Mouse (Mus musculus): ENCODE measurements around the gene Pax6.

The Pax6 gene

DNA sequence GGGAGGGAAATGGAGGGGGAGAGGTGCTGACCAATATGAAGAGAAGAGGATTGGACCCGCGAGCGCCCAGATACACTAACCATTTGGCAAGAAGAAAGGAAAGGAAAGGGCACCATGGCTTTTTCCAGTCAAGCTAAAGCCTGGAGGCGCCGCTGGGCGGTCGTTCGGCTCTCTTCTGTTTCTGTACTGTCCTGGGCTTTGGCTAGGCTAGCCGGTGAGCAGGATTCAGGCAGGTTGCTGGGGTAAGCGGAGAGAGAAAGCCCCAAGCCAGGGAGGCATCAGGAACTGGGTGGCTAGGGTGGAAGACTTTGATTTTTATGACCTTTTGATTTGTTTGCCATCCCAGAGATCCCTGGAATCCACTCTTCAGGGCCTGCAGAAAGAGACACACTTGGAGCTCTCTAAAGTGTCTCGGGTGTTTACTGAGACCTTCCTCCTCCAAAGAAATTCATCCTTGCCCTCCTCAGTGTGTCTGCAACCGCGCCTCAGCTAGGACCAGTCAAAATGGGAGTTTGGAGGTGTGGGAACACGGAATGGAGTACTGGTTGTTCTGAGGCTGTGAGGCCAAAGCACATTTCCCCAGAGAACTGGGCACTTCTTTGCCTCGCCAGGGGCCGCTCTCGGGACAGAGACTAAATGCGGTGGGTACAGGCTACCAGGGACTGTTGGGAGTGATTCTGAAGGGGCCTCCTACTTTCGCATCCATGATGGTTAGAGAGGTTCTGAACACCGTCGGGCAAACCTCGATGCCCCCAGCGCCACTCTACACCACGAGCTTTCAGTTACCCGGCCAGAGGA, 3.3 kb downstream of the Pax6 start:
- no peak for DNase-seq

DNA sequence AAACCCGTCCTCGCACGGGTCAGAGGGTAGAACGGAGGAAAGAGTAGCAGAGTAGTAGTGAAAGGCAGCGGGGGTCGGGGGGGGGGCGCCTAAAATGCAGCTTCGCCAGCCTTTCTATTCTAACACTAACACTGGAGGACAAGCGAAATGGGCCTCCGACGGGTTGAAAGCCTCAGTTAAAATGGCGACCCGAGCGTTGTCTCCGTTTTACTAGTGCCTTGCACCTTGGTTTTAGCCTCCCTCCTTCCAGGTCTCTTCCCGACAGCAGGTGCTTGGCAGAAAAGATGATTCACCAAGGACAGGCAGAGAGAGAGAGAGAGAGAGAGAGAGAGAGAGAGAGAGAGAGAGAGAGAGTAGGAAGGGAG, 3.9 kb downstream of the Pax6 start:
- DNase-seq = no peak

DNA sequence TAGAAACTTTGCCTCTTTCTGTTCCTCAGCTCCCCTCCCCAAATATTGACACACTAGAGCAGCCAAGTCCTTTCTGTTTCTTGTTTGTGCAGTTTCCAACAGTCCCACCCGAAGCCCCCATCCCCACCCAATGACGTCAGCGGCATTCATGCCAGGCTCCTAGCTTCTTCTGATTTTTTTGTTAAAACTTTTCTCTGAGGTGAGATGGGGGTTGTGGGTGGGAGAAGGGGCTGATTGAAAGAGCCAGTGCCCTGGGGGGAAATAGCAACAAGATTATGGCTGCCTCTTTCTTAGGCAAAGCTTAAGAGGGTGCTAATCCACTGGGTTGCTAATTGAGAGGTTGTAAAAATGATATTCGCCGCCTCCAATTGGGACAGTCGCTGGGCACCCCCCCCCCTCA, 4.4 kb downstream of the Pax6 start:
- no peak for DNase-seq

DNA sequence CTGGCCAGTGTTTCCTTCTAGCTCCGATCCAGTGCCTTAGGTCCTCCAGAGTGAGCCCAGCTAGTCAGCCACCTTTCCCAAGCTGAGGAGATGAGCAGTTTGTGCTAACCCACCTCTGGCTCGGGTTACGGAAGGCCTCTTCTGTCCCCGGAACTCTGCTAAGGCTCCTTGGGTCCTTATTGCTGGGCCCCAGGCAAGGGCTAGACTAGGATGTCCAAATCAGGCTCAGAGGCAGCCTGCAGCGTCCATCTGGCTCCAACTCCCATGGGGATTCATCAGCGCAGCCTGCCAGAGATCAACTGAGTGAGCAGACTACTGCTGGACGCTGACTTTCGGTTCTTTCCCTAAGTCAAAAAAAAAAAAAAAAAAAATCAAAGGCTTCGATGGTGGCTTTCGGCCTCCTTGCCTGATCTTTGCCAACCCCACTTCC, 4.9 kb downstream of the Pax6 start:
- no peak for DNase-seq

DNA sequence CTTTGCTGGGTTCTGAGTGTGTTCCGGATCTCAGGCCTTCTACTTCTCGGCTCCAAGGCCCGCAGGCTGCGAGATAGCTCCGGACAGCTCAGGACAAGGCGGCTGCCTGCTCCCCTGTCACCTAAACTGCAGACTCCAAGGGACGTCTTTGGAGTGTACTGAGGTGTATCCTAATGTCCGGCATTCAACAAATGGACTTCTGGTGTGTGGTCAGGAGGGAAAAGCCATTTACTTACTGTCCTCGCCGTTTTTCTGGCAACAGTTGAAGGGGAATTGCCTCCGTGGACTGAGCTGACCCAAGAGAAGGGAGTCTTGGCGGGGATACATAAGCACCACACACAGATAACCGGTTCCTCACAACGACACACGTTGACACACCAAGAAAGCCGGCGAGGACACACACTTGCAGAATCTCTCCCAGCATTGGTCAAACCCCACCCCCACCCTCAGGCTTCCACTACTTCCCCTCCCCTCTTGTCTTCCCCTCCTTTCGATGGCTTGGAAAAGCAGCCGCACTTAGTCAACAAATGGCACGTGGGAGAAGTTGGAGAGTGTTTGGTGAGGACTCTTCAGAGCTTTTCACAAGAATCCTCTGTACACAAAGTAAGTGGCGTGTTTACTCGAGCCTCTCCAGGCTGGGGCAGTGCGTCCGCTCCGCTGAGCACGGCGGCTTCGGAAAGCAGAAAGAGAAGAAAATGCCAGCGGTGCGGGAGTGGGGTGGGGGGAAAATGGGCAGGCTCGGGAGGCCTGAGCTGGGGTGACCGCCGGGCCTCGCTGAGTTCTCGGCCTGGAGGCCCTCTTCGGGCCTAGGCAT, 5.6 kb downstream of the Pax6 start:
- peak; percentile 37 for DNase-seq

DNA sequence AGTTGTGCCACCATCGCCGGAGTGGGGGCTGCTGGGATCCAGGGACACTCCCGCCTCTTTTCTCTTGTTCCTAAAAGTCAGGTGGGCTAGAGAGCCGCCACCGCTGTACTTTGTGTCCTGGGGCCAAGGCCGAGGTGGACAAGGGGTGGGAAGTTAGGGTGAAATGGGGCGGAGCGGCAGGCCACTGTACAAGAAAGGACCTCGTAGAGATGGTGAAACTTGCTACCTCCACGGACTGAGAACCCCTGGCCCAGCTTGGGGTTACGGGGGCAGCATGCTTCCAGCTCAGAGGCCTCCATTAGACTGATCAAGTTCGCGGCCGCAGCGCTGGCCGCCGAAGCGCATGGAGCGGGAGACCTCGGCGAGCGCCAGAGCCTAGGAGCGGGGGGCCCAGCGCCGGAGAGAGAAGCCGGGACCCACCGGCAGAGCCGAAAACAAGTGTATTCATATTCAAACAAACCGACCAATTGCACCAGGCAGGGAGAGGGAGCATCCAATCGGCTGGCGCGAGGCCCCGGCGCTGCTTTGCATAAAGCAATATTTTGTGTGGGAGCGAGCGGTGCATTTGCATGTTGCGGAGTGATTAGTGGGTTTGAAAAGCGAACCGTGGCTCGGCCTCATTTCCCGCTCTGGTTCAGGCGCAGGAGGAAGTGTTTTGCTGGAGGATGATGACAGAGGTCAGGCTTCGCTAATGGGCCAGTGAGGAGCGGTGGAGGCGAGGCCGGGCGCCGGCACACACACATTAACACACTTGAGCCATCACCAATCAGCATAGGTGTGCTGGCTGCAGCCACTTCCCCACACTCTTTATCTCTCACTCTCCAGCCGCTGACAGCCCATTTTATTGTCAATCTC, 6.4 kb downstream of the Pax6 start:
- no peak for DNase-seq

DNA sequence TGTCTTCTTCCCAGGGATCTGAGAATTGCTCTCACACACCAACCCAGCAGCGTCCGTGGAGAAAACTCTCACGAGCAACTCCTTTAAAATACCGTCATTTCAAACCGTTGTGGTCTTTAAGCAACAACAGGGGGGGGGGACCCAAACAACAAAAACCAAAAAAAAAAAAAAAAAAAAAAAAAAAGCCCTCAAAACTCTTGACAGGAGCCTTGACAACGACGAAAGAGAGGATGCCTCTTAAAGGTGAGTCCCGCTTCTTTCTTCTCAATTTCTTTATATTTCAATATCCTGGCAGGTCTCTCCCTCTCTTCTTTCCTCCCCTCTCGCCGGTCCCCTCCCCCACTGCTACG, 7.0 kb downstream of the Pax6 start:
- DNase-seq = no peak

DNA sequence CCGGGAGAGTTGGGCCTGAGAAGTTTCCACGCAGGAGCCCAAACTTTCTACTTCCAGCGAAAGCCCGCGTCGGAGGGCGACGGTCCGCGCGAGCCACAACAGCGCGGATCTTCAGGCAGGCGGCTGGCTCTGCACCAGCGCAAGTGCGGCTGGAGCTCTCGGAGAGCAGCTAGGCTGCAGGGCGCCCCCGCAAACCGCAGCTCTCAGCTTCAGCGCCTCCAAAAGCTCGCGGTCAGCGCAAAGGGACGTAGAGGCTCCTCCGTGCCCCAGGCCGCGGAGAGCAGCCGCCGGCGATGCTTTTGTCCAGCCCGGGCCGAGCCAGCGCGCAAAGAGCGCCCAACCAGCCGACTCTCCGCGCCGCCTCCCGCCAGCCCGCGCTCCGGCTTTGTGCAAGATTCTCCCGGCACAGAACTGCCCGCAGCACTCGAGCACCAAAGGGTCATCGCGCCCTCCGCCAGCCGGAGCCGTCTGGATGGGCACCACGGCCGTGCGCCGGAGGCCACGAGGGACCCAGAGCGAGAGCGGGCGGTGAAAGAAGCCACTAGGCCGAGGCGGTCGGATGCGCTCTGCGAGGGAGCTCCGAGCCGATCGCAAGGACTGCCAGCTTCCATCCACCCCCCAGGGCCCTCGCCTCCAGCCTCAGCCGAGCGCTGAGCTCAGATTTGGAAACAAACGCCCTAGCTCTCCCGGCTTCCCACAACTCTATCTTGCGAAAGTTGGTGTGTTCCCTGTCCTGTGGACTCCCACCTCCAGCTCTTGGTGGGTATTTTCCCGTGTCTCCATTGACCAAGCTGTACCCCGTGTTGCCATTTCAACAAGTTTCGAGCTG, 7.6 kb downstream of the Pax6 start:
- DNase-seq = no peak

DNA sequence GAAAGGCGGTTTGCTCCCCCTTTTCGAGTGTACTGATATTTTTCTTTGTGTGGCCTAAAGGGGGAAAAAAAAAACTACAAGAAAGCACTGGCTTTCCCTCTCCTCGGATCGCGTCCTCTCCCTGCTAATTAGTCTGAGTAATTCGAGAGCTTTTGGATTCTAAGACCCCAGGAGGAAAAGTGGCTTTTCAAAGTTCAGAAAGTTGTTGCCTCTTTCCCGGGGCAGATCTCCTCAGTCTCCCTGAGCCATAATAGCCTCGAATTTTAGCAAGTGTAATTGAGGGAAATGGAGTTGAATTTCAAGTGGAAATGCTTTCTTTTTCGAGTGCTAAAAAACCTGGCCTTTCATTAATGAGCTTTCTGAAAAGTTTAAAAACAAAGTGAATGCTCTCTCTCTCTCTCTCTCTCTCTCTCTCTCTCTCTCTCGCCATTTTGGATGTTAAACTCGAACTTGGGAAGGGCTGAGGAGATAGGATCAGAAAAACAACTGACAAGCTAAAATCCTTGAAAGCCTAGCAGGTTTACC, 8.3 kb downstream of the Pax6 start:
- DNase-seq = no peak

DNA sequence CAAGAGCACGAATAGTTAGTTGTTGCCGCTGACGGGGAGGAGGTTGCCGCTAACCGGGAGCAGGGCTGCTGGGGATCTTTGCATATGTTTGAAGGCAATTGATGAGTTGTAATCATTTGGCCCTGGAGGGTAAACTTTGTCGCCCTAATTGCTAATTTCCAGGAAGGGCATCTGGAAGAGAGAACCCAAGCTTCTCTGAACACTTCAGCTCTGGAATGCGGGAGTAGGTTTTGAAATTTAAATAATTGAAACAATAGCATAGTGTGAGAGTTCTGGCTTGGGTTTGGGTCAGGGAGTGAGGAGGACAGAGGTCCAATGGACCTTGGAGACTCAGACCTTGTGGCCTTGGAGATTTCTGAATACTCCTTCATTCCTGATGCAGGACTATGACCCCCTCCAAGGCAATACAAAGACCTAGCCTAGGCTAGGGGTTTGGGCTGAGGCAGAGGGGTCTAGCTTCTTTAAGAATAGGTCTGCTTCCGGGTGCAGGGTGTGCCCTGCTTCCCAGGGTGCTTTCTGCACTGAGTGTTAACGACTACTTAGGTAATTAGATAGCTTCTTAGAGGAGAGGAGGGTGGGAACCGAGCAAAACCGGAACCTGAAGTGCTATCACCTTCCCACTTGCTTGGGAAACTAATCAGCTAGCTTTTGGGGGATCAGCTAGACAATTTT, 8.9 kb downstream of the Pax6 start:
- DNase-seq = no peak

DNA sequence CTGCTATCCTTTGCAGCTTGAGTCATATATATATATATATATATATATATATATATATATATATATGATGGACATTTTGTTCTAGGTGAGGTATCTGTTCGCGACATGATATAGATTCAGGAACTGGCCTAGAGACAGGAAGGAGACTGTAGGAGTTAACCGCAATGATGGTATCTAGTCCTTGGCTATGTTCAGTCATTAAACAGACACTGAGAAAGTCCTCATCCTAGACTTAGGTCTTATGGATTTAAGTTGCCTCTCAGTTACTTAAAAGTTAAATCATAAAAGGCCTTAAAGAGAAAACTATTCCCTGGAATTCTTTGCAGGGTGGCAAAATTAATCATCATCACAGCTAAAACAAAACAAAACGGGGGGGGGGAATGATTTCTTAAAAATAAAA, 9.6 kb downstream of the Pax6 start:
- no peak for DNase-seq

DNA sequence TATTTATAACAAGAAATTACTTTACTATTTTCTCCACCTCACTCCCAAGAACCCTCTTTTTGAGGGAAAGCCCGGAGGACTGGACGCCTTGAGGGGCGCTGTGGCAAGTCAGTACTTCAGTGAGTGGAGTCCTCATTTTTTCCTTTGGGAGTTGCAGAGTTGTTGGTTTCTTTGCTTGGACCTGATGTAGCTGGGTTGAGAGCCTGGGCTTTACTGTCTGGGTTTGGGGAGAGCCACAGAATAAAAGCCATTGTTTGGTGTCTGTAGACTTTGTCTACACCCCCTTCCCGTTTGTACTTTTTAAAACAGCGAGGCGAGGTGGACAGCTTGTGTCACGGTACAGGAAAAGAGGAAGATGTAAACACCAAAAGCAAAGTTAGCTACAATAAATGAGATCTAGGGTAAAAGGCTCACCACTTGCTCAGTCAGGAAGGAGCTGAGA, 10.2 kb downstream of the Pax6 start:
- no peak for DNase-seq

DNA sequence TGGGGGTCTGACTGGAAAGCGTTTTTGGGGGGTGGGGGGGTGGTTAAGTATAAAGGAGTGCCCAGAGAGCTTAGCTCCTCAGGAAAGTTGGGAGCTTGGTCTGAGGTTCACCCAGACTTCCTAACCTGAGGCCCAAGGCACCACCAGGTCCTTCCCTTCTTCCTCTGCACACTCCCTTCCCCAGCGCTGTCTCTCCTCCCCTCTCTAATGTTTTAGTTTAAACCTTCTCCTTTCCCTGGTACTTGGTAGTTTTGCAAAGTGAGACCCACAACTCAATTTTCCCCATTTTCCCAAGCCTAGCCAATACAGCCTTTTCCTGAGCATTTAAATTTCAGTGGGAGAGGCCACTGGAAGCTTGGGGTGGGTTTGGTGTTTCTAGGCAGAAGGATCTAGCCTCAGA, 10.6 kb downstream of the Pax6 start:
- no peak for DNase-seq

DNA sequence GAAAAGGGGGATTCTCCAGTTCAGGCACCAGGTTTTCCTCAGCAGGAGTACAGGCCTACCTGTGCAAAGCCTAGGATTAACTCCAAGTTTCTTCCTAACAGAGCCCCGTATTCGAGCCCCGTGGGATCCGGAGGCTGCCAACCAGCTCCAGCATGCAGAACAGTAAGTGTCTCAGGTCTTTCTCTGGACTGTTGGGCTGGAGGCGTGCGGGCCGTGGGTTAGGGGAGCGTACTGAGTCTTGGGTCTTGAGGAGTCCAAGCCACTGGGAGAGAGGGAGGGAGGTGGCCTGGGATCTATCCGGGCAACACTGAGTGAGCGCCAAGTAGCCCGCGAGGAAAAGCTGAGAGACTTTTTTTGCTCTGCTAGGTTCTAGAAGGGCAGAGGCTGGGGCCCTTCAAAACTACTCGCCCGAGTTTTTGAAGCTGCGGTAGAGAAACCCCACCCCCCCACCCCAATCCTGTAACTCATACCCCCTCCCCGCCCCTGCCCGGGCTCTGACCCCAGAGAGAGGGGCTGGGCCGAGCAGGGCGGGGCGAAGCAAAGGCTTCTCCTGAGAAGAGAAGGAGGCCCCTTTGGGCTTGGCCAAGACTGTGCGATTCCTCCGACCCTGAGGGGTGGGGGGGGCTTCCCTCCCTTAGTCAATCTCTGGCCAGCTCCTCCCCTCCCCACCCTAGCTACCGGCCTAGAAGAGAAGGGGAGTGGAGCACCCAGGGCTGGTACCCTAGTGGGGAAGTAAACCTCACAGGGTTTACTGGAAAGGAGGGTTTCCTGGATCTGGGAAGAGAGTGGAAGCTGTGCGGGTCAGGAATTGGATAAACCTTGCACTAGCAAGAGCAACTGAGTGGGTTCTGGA, 11.7 kb downstream of the Pax6 start:
- no peak for DNase-seq

DNA sequence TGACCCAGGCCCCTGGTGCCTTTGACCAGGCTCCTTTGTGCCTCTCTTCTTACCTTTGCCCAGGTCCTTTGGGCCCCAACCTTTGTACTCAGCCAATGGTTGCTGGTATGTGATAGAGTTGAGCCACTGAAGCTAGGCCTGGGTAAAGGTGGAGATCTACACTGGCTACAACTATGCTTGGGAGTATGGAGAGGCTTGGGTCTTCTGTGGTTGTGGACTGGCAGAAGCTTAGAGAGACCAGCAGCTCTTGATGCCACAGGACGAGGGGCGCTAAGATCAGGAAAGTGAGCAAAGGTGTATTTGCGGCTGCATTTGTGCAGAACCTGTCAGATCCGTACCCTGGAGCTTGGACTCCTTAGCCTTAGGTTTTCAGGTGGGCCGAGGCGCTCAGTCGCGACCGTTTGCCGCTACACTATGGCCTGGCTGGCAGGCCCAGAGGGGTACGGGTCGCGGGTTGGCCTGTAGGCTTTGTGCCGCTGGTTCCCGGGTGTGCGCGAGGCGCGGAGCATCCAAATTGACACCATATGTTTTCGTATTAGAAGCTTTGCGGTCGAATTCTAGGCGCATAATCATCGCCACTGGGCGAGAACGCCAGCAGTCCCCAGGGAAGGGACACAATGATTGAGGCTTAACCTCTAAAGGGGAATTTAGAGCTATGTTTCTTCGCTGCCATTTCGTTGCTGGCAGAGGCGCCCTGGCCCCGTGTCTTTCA, 12.5 kb downstream of the Pax6 start:
- no peak for DNase-seq

DNA sequence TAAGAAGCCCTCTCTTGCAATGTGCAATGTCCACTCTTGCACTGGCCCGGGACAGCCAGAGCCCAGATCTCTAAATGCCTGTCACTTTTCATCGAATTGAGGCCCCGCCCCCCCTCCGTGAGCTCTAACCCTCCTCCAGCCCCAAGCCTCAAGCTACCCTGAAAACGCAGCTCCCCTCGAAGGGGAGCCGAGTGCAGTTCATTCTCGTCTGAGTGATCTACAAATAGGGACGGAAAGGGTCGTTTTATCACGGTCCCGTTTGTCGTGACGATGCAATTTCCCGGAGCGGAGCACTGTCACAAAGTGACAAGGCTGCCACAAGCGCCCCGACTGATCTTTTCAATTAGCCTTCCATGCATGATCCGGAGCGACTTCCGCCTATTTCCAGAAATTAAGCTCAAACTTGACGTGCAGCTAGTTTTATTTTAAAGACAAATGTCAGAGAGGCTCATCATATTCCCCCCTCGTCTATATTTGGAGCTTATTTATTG, 13.4 kb downstream of the Pax6 start:
- DNase-seq = no peak

DNA sequence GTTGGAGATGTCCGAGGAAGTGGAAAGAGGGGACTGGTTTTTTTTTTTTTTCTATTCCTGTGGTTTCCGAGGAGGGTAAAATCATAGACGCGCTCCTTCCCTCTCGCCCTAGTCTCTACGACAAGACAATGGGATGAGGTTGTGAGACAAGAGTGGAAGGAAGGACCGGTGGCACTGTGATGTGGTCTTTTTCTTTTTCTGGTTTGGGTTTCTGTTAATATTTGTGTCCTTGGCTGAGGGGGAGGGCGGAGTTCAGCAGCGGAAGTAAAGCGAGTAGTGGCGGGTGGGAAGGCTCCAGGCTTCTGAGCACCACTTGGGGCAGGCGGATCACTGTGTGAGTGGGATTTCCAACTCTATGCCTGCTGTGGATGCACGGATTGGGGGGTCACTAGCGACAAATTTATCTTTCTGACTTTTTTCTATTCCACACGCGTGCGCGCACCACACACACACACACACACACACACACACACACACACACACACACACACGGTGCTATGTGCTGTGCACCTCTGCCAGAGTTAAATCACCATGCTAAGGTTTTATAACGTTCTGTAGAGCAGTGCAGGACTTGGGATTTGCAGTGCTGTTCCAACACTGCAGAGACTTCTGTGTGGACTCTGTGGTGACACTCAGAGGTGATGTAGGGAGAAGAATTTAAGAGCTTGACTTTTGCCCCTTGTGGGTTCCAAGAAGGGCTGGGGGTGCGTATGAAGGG, 14.1 kb downstream of the Pax6 start:
- DNase-seq = no peak

DNA sequence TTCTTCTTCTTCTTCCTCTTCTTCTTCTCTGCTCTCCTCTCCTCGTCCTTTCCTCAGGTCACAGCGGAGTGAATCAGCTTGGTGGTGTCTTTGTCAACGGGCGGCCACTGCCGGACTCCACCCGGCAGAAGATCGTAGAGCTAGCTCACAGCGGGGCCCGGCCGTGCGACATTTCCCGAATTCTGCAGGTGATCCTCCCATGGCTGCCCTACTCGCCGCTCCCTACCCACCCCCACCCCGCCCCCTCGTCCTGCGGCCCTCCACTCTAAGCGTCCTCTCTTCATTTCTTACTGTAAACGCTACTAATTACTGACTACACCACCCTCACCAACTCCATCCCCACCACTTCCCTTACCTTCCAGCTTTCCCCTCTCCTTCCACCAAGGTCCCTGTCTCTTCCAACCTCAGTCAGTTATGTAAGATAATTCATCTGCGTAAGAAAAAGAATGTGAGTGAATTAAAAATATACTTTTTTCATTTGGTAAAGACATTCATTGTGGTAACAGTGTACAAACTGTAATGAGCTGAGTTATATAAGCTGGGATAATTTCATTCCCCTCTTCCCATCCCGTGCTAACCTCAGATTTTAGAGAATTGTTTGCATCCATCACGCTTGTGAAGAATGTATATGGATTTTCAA, 15.2 kb downstream of the Pax6 start:
- DNase-seq = no peak

Data from lung, postnatal 14 days (tissue).